Mouse (Mus musculus) myocyte (in vitro differentiated cells): Measurements from ENCODE around the gene Rpl6. TPM values are rescaled to one million over a fixed set of nuclear protein-coding genes. Genes with fewer than 3 reads are reported as not detected.
"Not testable (repeated sequence)": the region's sequence is repeated elsewhere in the genome, so short reads cannot be mapped to it uniquely, and the experiment has no call there.

Source experiments
- H3K27me3 ChIP-seq: one replicate; pipeline ENCODE4 v1.6.1; 2011; ENCODE audit not compliant: control insufficient read depth, insufficient read depth, insufficient read length
- H3K36me3 ChIP-seq: one replicate; pipeline ENCODE4 v1.6.1; 2011; ENCODE audit not compliant: control insufficient read depth, insufficient read depth
- H3K4me2 ChIP-seq: one replicate; pipeline ENCODE4 v1.6.1; 2011; ENCODE audit warnings: low read depth, control low read depth
- H3K4me3 ChIP-seq: one replicate; pipeline ENCODE4 v1.5.1; 2011; ENCODE audit warnings: mild to moderate bottlenecking, control low read depth, moderate library complexity
- H3K79me2 ChIP-seq: one replicate; pipeline ENCODE4 v1.6.1; 2011; ENCODE audit not compliant: control insufficient read depth, insufficient read depth
- H3ac ChIP-seq: one replicate; pipeline ENCODE4 v1.6.1; 2011; ENCODE audit not compliant: control insufficient read depth, insufficient read length
- CEBPB ChIP-seq: IDR thresholded peaks from 2 replicates; pipeline ENCODE4 v1.6.1; 2011; ENCODE audit warnings: mild to moderate bottlenecking, moderate library complexity; ENCODE audit not compliant: poor library complexity, insufficient read depth, severe bottlenecking
- E2F4 ChIP-seq: IDR thresholded peaks from one replicate; pipeline ENCODE4 v1.6.1; 2011; ENCODE audit warnings: mild to moderate bottlenecking, control low read depth, moderate library complexity; ENCODE audit not compliant: insufficient read depth
- MAX ChIP-seq: IDR thresholded peaks from one replicate; pipeline ENCODE4 v1.6.1; 2011; ENCODE audit warnings: low read depth, mild to moderate bottlenecking, control low read depth
- MYOD1 ChIP-seq, 3 experiments: IDR thresholded peaks; one replicate each; pipeline ENCODE4 v1.6.1; 2011; ENCODE audit warnings: control low read depth in 2 of 3, low read depth in 2 of 3, mild to moderate bottlenecking in 2 of 3, moderate library complexity in 1 of 3; ENCODE audit not compliant: insufficient read length in 2 of 3, control insufficient read depth in 1 of 3
- MYOG ChIP-seq, 3 experiments: IDR thresholded peaks; one replicate each; pipeline ENCODE4 v1.6.1; 2011; ENCODE audit warnings: control low read depth in 2 of 3, low read depth in 2 of 3, mild to moderate bottlenecking in 2 of 3; ENCODE audit not compliant: insufficient read length in 2 of 3, control insufficient read depth in 1 of 3, insufficient read depth in 1 of 3
- POLR2A ChIP-seq: IDR thresholded peaks from one replicate; pipeline ENCODE4 v1.6.1; 2011; ENCODE audit warnings: low read depth, mild to moderate bottlenecking, control low read depth, moderate library complexity; ENCODE audit not compliant: insufficient read length
- POLR2AphosphoS2 ChIP-seq: IDR thresholded peaks from one replicate; pipeline ENCODE4 v1.6.1; 2011; ENCODE audit warnings: low read depth, control low read depth; ENCODE audit not compliant: insufficient read length
- REST ChIP-seq: IDR thresholded peaks from one replicate; pipeline ENCODE4 v1.6.1; 2011; ENCODE audit warnings: mild to moderate bottlenecking, control low read depth, moderate library complexity; ENCODE audit not compliant: insufficient read depth, insufficient read length
- SRF ChIP-seq: IDR thresholded peaks from one replicate; pipeline ENCODE4 v1.6.1; 2011; ENCODE audit warnings: low read depth; ENCODE audit not compliant: control insufficient read depth, insufficient read length
- TCF12 ChIP-seq: IDR thresholded peaks from one replicate; pipeline ENCODE4 v1.6.1; 2011; ENCODE audit warnings: mild to moderate bottlenecking, control low read depth; ENCODE audit not compliant: poor library complexity, insufficient read depth, severe bottlenecking
- TCF3 ChIP-seq: IDR thresholded peaks from one replicate; pipeline ENCODE4 v1.6.1; 2011; ENCODE audit warnings: low read depth, control low read depth; ENCODE audit not compliant: insufficient read length
- USF1 ChIP-seq: IDR thresholded peaks from one replicate; pipeline ENCODE4 v1.6.1; 2011; ENCODE audit warnings: low read depth, mild to moderate bottlenecking, control low read depth, moderate library complexity
- polyA plus RNA-seq: library from polyadenylated mRNA; unstranded; fragments of >200 nt; fragmentation: generic; extraction: Trizol; gene quantifications from one replicate; pipeline ENCODE4 v1.2.1, GENCODE M21; 2012; ENCODE audit warnings: missing spikeins

Gene Rpl6
- polyA plus RNA-seq, 1 experiment = 1,361 TPM

DNA sequence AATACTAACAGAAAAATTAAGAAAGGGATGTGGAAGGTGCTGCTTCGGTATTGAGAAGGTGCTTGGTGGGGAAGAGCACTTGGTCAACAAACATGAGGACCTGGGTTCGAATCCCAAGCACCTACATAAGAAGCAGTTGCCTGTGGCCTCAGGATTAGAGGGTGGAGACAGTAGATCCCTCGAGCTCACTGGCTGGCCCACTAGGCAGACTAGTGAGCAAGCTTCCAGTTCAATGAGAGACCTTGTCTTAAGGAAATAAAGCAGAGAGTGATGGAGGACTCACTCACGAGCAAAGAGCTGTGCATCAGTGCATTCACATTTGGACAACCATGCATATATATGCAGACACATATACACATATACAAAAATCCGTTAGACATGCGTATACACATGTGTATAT lies 7.8 kb downstream of the Rpl6 start:
- no peak overlapping the region for H3ac ChIP-seq
- TF ChIP-seq SRF (no peak), REST (no peak), POLR2AphosphoS2 (peak; percentile 50)
- H3K79me2 ChIP-seq = peaks cover 9% of the 10 kb centered on the region
- no peaks in the 10 kb centered on the region for H3K27me3 ChIP-seq
- H3K36me3 ChIP-seq = peaks cover 49% of the 10 kb centered on the region
- H3K4me3 ChIP-seq = no peak overlapping the region
- no peak overlapping the region for H3K4me2 ChIP-seq

GRCm38 (mm10) chr5:121214707-121215106 lies 10.4 kb downstream of the Rpl6 start:
- peaks cover 23% of the 10 kb centered on the region for H3K36me3 ChIP-seq
- H3K27me3 ChIP-seq = no peaks in the 10 kb centered on the region
- H3ac ChIP-seq = no peak overlapping the region
- H3K4me2 ChIP-seq = no peak overlapping the region
- no peak overlapping the region for H3K4me3 ChIP-seq
- TF ChIP-seq TCF3 (no peak), TCF12 (no peak), POLR2A (no peak), CEBPB (no peak), USF1 (no peak), MYOG (IDR thresholded peaks at IDR 0.05; ENCODE audit: control insufficient read depth in 1 of 3, insufficient read depth in 1 of 3, insufficient read length in 2 of 3, low read depth in 2 of 3) (no peak), MAX (no peak), POLR2AphosphoS2 (no peak), E2F4 (no peak), SRF (no peak)
- no peaks in the 10 kb centered on the region for H3K79me2 ChIP-seq

GRCm38 (mm10) chr5:121215380-121216125 lies 11.3 kb downstream of the Rpl6 start:
- no peaks in the 10 kb centered on the region for H3K27me3 ChIP-seq
- no peak overlapping the region for H3K4me3 ChIP-seq
- no peaks in the 10 kb centered on the region for H3K79me2 ChIP-seq
- no peak overlapping the region for H3K4me2 ChIP-seq
- H3ac ChIP-seq = no peak overlapping the region
- peaks cover 16% of the 10 kb centered on the region for H3K36me3 ChIP-seq
- TF ChIP-seq USF1 (no peak), TCF12 (no peak), TCF3 (no peak), MYOD1 (IDR thresholded peaks at IDR 0.05; ENCODE audit: control insufficient read depth in 1 of 3, insufficient read length in 2 of 3, low read depth in 2 of 3) (no peak), POLR2AphosphoS2 (no peak), CEBPB (no peak), REST (no peak), MYOG (IDR thresholded peaks at IDR 0.05; ENCODE audit: control insufficient read depth in 1 of 3, insufficient read depth in 1 of 3, insufficient read length in 2 of 3, low read depth in 2 of 3) (no peak), MAX (no peak), SRF (no peak)

DNA sequence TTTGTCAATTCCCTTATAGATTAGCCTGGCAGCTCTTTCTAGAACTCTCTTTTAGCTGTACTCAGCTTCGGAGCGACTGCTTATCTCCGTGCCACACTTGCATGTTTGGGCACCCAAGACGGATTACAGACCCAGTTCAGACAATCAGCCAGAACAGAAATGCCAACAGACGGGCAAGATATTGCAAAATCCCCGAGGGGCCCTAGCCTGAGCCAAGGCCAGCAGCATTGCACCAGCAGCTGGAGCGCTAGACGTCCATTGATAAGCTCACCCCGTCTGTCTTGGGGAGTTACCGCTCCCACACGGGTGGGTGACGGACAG lies 11.8 kb downstream of the Rpl6 start:
- TF ChIP-seq SRF = no peak
- TF ChIP-seq TCF3 = no peak
- no peak for TF ChIP-seq USF1
- no peak for TF ChIP-seq CEBPB
- H3K79me2 ChIP-seq = no peaks in the 10 kb centered on the region
- no peaks in the 10 kb centered on the region for H3K27me3 ChIP-seq
- H3K4me3 ChIP-seq = no peak overlapping the region
- peaks cover 11% of the 10 kb centered on the region for H3K36me3 ChIP-seq
- no peak overlapping the region for H3ac ChIP-seq
- H3K4me2 ChIP-seq = no peak overlapping the region

DNA sequence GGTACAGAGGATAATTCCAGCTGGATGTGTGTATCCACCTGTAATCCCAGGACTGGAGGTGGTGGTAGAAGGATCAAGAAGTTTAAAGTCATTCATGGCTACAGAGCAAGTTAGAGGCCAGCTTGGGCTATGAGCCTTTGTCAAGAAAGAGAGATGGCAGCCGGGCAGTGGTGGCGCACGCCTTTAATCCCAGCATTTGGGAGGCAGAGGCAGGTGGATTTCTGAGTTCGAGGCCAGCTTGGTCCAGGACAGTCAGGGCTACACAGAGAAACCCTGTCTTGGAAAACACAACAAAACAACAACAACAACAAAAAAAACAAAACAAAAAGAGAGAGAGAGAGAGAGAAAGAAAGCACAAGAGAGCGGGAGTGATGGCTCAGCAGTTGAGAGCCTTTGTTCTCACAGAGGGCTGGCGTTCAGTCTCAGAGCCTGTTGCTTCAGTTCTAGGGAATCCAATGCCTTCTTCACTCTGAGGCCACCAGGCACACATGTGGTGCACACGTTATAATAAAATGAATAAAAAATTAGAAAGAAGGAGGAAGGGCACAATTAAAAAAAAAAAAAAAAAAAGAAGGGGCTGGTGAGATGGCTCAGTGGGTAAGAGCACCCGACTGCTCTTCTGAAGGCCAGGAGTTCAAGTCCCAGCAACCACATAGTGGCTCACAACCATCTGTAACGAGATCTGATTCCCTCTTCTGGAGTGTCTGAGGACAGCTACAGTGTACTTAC lies 12.5 kb downstream of the Rpl6 start:
- H3ac ChIP-seq, H3K79me2 ChIP-seq, H3K4me2 ChIP-seq, H3K27me3 ChIP-seq, H3K4me3 ChIP-seq: not testable (repeated sequence)
- peaks cover 11% of the 10 kb centered on the region for H3K36me3 ChIP-seq

DNA sequence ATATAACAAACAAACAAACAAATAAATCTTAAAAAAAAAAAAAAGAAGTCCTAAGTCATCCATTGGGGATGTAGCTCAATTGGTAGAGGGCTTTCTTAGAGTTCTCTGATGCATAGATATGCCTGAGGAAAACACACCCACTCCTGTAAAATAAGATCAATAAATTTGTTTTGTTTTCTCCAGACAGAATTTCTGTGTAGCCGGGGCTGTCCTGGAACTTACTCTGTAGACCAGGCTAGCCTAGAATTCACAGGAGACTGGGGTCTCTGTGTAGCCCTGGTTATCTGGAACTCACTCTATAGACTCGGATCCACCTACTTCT lies 13.0 kb downstream of the Rpl6 start:
- Histone ChIP-seq H3K79me2 (peaks cover 7% of the 10 kb centered on the region), H3K4me3 (no peak overlapping the region), H3K27me3 (no peaks in the 10 kb centered on the region), H3K36me3 (peaks cover 6% of the 10 kb centered on the region), H3K4me2 (no peak overlapping the region), H3ac (no peak overlapping the region)
- TF ChIP-seq POLR2AphosphoS2 (no peak), USF1 (no peak), E2F4 (no peak), TCF12 (no peak), MYOD1 (IDR thresholded peaks at IDR 0.05; ENCODE audit: control insufficient read depth in 1 of 3, insufficient read length in 2 of 3, low read depth in 2 of 3) (no peak), SRF (no peak), REST (no peak), CEBPB (no peak), MAX (no peak), POLR2A (no peak), MYOG (IDR thresholded peaks at IDR 0.05; ENCODE audit: control insufficient read depth in 1 of 3, insufficient read depth in 1 of 3, insufficient read length in 2 of 3, low read depth in 2 of 3) (no peak), TCF3 (no peak)
